Mouse (Mus musculus): ENCODE results near the gene Ipo11. TPM values are rescaled to one million over a fixed set of nuclear protein-coding genes. Genes with fewer than 3 reads are reported as not detected.
"Not testable (repeated sequence)": the region's sequence is repeated elsewhere in the genome, so short reads cannot be mapped to it uniquely, and the experiment has no call there.

Ipo11 gene
- total RNA-seq, 2 experiments from 2014 or later, result 52.2 to 58.7 TPM

GRCm38 (mm10) chr13:106910096-106910495, 26.7 kb downstream of the Ipo11 start:
- DNase-seq (ENCODE audit: low spot score in 2 of 2), result no peak
- intact Hi-C loops (cut with DNase I), result no loop called here

- intact Hi-C loops (cut with DNase I), result no loop called here
- DNase-seq (ENCODE audit: low spot score in 2 of 2), result no peak
Measured at GRCm38 (mm10) chr13:106907273-106907672, 29.5 kb downstream of the Ipo11 start.

GRCm38 (mm10) chr13:106905154-106905553, 31.6 kb downstream of the Ipo11 start:
- intact Hi-C loops (cut with DNase I); DNase-seq (ENCODE audit: low spot score in 2 of 2): not testable (repeated sequence)

GRCm38 (mm10) chr13:106904637-106905036, 32.1 kb downstream of the Ipo11 start:
- intact Hi-C loops (cut with DNase I), result no loop called here
- no peak for DNase-seq (ENCODE audit: low spot score in 2 of 2)

GRCm38 (mm10) chr13:106894284-106894683, 42.5 kb downstream of the Ipo11 start:
- DNase-seq (ENCODE audit: low spot score in 2 of 2), result no peak
- intact Hi-C loops (cut with DNase I), result no loop called here

- intact Hi-C loops (cut with DNase I), result no loop called here
- no peak for DNase-seq (ENCODE audit: low spot score in 2 of 2)
Measured at GRCm38 (mm10) chr13:106893701-106894100, 43.1 kb downstream of the Ipo11 start.

- DNase-seq (ENCODE audit: low spot score in 2 of 2), result no peak
- intact Hi-C loops (cut with DNase I), result no loop called here
Measured at GRCm38 (mm10) chr13:106893196-106893595, 43.6 kb downstream of the Ipo11 start.

GRCm38 (mm10) chr13:106887364-106887763, 49.4 kb downstream of the Ipo11 start:
- intact Hi-C loops (cut with DNase I), result no loop called here
- DNase-seq (ENCODE audit: low spot score in 2 of 2), result no peak

- no peak for DNase-seq (ENCODE audit: low spot score in 2 of 2)
- intact Hi-C loops (cut with DNase I), result no loop called here
Measured at GRCm38 (mm10) chr13:106884249-106884648, 52.5 kb downstream of the Ipo11 start.

GRCm38 (mm10) chr13:106876278-106876677, 60.5 kb downstream of the Ipo11 start:
- intact Hi-C loops (cut with DNase I), result no loop called here
- no peak for DNase-seq (ENCODE audit: low spot score in 2 of 2)

GRCm38 (mm10) chr13:106865547-106865946, 71.2 kb downstream of the Ipo11 start:
- intact Hi-C loops (cut with DNase I), result no loop called here
- no peak for DNase-seq (ENCODE audit: low spot score in 2 of 2)

GRCm38 (mm10) chr13:106858779-106859178, 78.0 kb downstream of the Ipo11 start:
- DNase-seq (ENCODE audit: low spot score in 2 of 2), result no peak
- intact Hi-C loops (cut with DNase I), result no loop called here

- intact Hi-C loops (cut with DNase I), result no loop called here
- no peak for DNase-seq (ENCODE audit: low spot score in 2 of 2)
Measured at GRCm38 (mm10) chr13:106856556-106856955, 80.2 kb downstream of the Ipo11 start.

GRCm38 (mm10) chr13:106847534-106847933, 89.2 kb downstream of the Ipo11 start:
- DNase-seq (ENCODE audit: low spot score in 2 of 2), result no peak
- intact Hi-C loops (cut with DNase I), result no loop called here

GRCm38 (mm10) chr13:106844928-106845327, 91.8 kb downstream of the Ipo11 start:
- intact Hi-C loops (cut with DNase I), result no loop called here
- no peak for DNase-seq (ENCODE audit: low spot score in 2 of 2)

- intact Hi-C loops (cut with DNase I), result no loop called here
- DNase-seq (ENCODE audit: low spot score in 2 of 2), result no peak
Measured at GRCm38 (mm10) chr13:106842542-106842941, 94.2 kb downstream of the Ipo11 start.

GRCm38 (mm10) chr13:106838778-106839177, 98.0 kb downstream of the Ipo11 start:
- intact Hi-C loops (cut with DNase I), result no loop called here
- no peak for DNase-seq (ENCODE audit: low spot score in 2 of 2)

- intact Hi-C loops (cut with DNase I), result no loop called here
- DNase-seq (ENCODE audit: low spot score in 2 of 2), result no peak
Measured at GRCm38 (mm10) chr13:106836527-106836879, 100.3 kb downstream of the Ipo11 start.

GRCm38 (mm10) chr13:106835844-106836526, 100.8 kb downstream of the Ipo11 start:
- intact Hi-C loops (cut with DNase I), result no loop called here

GRCm38 (mm10) chr13:106830029-106830428, 106.7 kb downstream of the Ipo11 start:
- intact Hi-C loops (cut with DNase I), result no loop called here
- DNase-seq (ENCODE audit: low spot score in 2 of 2), result no peak

More at GRCm38 (mm10) chr13:106835844-106836526, 100.8 kb downstream of the Ipo11 start:
- DNase-seq (ENCODE audit: low spot score in 2 of 2), result no peak

GRCm38 (mm10) chr13:106829327-106829997, 107.3 kb downstream of the Ipo11 start:
- no peak for DNase-seq (ENCODE audit: low spot score in 2 of 2)
- intact Hi-C loops (cut with DNase I), result no loop called here

All from left cerebral cortex, postnatal 36 days (tissue).